In genomic region chr1:75560206-75560913, GRCm38 (mm10) we compare ENCODE assay signal across 12 mouse cellular contexts. TPM values are rescaled to one million over a fixed set of nuclear protein-coding genes. Genes with fewer than 3 reads are reported as not detected.
DNase-seq lines count a peak whose midpoint lies in the region; ATAC-seq and TF ChIP-seq lines count a peak whose summit lies in the region.
"Had no signal": no experiment of that assay in that cellular context is flagged by ENCODE, and none has a peak within 500 bp of the region (broad histone marks: within the 10 kb centered on the region; RNA-seq: fewer than 3 reads in every experiment).

No protein-coding gene starts in this region.

- no peak for ATAC-seq in forebrain, embryonic 12.5 days (ENCODE audit: low FRiP score)
- ATAC-seq in forebrain, embryonic 13.5 days: no peak; the same call in 1 of the 2 replicates
- ATAC-seq in kidney, embryonic 16.5 days (ENCODE audit: low FRiP score, low TSS enrichment): no peak
- ATAC-seq in forebrain, postnatal 0 days: no peak

- peaks cover 4% of the 10 kb centered on the region; the same call in 1 of the 2 replicates for H3K27me3 ChIP-seq in forebrain, embryonic 12.5 days
- H3K27me3 ChIP-seq in forebrain, embryonic 13.5 days: no peaks in the 10 kb centered on the region
- H3K27me3 ChIP-seq in kidney, embryonic 16.5 days (ENCODE audit: insufficient read depth, low read length): no peaks in the 10 kb centered on the region
- no peaks in the 10 kb centered on the region for H3K27me3 ChIP-seq in forebrain, postnatal 0 days (ENCODE audit: insufficient read depth, low read length)
- H3K27me3 ChIP-seq in myocyte (ENCODE audit: control insufficient read depth, insufficient read depth, insufficient read length): no peaks in the 10 kb centered on the region
- H3K27me3 ChIP-seq: embryonic facial prominence, embryonic 12.5 days; Patski had no signal

- no peak for TF ChIP-seq CTCF in forebrain, postnatal 0 days (IDR thresholded peaks at IDR 0.05; ENCODE audit: low read depth)

- no peak for TF ChIP-seq POLR2A in myocyte (IDR thresholded peaks at IDR 0.05; ENCODE audit: insufficient read length, low read depth)

- H3K9me3 ChIP-seq in forebrain, embryonic 12.5 days: no peaks in the 10 kb centered on the region
- H3K9me3 ChIP-seq in forebrain, embryonic 13.5 days (replicated peaks): no peaks in the 10 kb centered on the region; the same call in 1 of the 2 replicates
- peaks cover 5% of the 10 kb centered on the region; the same call in 1 of the 2 replicates for H3K9me3 ChIP-seq in kidney, embryonic 16.5 days (ENCODE audit: low read length)
- H3K9me3 ChIP-seq in forebrain, postnatal 0 days (ENCODE audit: low read length): no peaks in the 10 kb centered on the region
- H3K9me3 ChIP-seq: heart, embryonic 10.5 days; stomach, embryonic 15.5 days had no signal

- WGBS in forebrain, embryonic 12.5 days: 84% methylated on average over 12 of the region's 12 CpGs
- WGBS in forebrain, embryonic 13.5 days: 85% methylated on average over 12 of the region's 12 CpGs
- 79% methylated on average over 12 of the region's 12 CpGs for WGBS in kidney, embryonic 16.5 days
- WGBS in forebrain, postnatal 0 days: 83% methylated on average over 12 of the region's 12 CpGs

- no peak overlapping the region for H3K4me3 ChIP-seq in forebrain, embryonic 12.5 days (replicated peaks)
- H3K4me3 ChIP-seq in forebrain, embryonic 13.5 days: no peak overlapping the region
- H3K4me3 ChIP-seq in kidney, embryonic 16.5 days (ENCODE audit: low read length): no peak overlapping the region
- no peak overlapping the region for H3K4me3 ChIP-seq in forebrain, postnatal 0 days (ENCODE audit: low read depth, low read length)
- no peak overlapping the region for H3K4me3 ChIP-seq in myocyte
- H3K4me3 ChIP-seq: embryonic facial prominence, embryonic 12.5 days; heart, embryonic 10.5 days; stomach, embryonic 15.5 days had no signal

- DNase-seq in kidney, adult 11 months: no peak
- DNase-seq in forebrain, postnatal 0 days: peak; percentile 3
- DNase-seq in urinary bladder, adult 2 months (ENCODE audit: low spot score): no peak
- no peak for DNase-seq in lung, postnatal 14 days

- H3K79me2 ChIP-seq in myocyte (ENCODE audit: control insufficient read depth, insufficient read depth): no peaks in the 10 kb centered on the region

- H3ac ChIP-seq in myocyte (ENCODE audit: control insufficient read depth, insufficient read length): no peak overlapping the region

- no peak overlapping the region for H3K4me2 ChIP-seq in forebrain, embryonic 12.5 days
- no peak overlapping the region for H3K4me2 ChIP-seq in forebrain, embryonic 13.5 days
- no peak overlapping the region for H3K4me2 ChIP-seq in kidney, embryonic 16.5 days (replicated peaks; ENCODE audit: low read depth, low read length)
- H3K4me2 ChIP-seq in forebrain, postnatal 0 days (ENCODE audit: low read depth): no peak overlapping the region
- H3K4me2 ChIP-seq in myocyte (ENCODE audit: low read depth): peak overlapping the region; percentile 65

- peaks cover 18% of the 10 kb centered on the region for H3K36me3 ChIP-seq in forebrain, embryonic 12.5 days (replicated peaks)
- H3K36me3 ChIP-seq in forebrain, embryonic 13.5 days (ENCODE audit: poor library complexity, severe bottlenecking): peaks cover 27% of the 10 kb centered on the region
- 0 out of 2 replicates have a peak, but pooled peaks cover 2% of the 10 kb centered on the region for H3K36me3 ChIP-seq in kidney, embryonic 16.5 days (ENCODE audit: insufficient read depth, low read length)
- H3K36me3 ChIP-seq in forebrain, postnatal 0 days (ENCODE audit: insufficient read depth): peaks cover 26% of the 10 kb centered on the region; the same call in 1 of the 2 replicates
- H3K36me3 ChIP-seq in myocyte (ENCODE audit: control insufficient read depth, insufficient read depth): no peaks in the 10 kb centered on the region

- peak overlapping the region; percentile 38; the same call in 1 of the 2 replicates for H3K9ac ChIP-seq in forebrain, embryonic 12.5 days
- H3K9ac ChIP-seq in forebrain, embryonic 13.5 days: no peak overlapping the region
- 0 out of 2 replicates have a peak overlapping the region, but pooled peaks have one; percentile 56 for H3K9ac ChIP-seq in kidney, embryonic 16.5 days (replicated peaks; ENCODE audit: low read length)
- H3K9ac ChIP-seq in forebrain, postnatal 0 days: no peak overlapping the region
- H3K9ac ChIP-seq: embryonic facial prominence, embryonic 12.5 days; stomach, embryonic 15.5 days had no signal

- H3K27ac ChIP-seq in forebrain, embryonic 12.5 days: no peak overlapping the region; the same call in 1 of the 2 replicates
- no peak overlapping the region for H3K27ac ChIP-seq in forebrain, embryonic 13.5 days
- no peak overlapping the region for H3K27ac ChIP-seq in kidney, embryonic 16.5 days (ENCODE audit: low read length)
- H3K27ac ChIP-seq in forebrain, postnatal 0 days (ENCODE audit: low read depth, low read length): no peak overlapping the region
- H3K27ac ChIP-seq: embryonic facial prominence, embryonic 12.5 days; stomach, embryonic 15.5 days had no signal

- H3K4me1 ChIP-seq in forebrain, embryonic 12.5 days: peaks cover 16% of the 10 kb centered on the region
- peaks cover 21% of the 10 kb centered on the region for H3K4me1 ChIP-seq in forebrain, embryonic 13.5 days
- peaks cover 12% of the 10 kb centered on the region for H3K4me1 ChIP-seq in kidney, embryonic 16.5 days (ENCODE audit: insufficient read depth, low read length)
- H3K4me1 ChIP-seq in forebrain, postnatal 0 days (ENCODE audit: insufficient read depth): peaks cover 9% of the 10 kb centered on the region

TF ChIP-seq in myocyte, 11 proteins besides CTCF, POLR2A, EP300 and RAD21:
- TF ChIP-seq REST (IDR thresholded peaks at IDR 0.05; ENCODE audit: insufficient read depth, insufficient read length): no peak
- no peak for TF ChIP-seq TCF3 (IDR thresholded peaks at IDR 0.05; ENCODE audit: insufficient read length, low read depth)
- peak; percentile 58 for TF ChIP-seq POLR2AphosphoS2 (IDR thresholded peaks at IDR 0.05; ENCODE audit: insufficient read length, low read depth)
- TF ChIP-seq MYOG (IDR thresholded peaks at IDR 0.05; ENCODE audit: control insufficient read depth in 1 of 3, insufficient read depth in 1 of 3, insufficient read length in 2 of 3, low read depth in 2 of 3): no peak
- TF ChIP-seq CEBPB (IDR thresholded peaks at IDR 0.05; ENCODE audit: insufficient read depth, poor library complexity, severe bottlenecking): no peak
- no peak for TF ChIP-seq TCF12 (IDR thresholded peaks at IDR 0.05; ENCODE audit: insufficient read depth, poor library complexity, severe bottlenecking)
TF ChIP-seq in myocyte: peak in this region for 1.

RNA-seq across cellular contexts. Expression of gene Slc4a3, which starts 14.3 kb away (rescaled TPM):
- polyA plus RNA-seq in forebrain, embryonic 12.5 days (2016; fragmentation: Nextera tagmentation; extraction: Ambion mirVana): 22.4 and 29.4 TPM in 2 replicates
- 20.9 and 25.3 TPM in 2 replicates for polyA plus RNA-seq in forebrain, embryonic 13.5 days (2015; fragmentation: Nextera tagmentation; extraction: Ambion mirVana)
- 24.5 and 24.9 TPM in 2 replicates for polyA plus RNA-seq in kidney, embryonic 16.5 days (2015; fragmentation: Nextera tagmentation; extraction: Ambion mirVana)
- 101 and 120 TPM in 2 replicates for total RNA-seq in forebrain, postnatal 0 days (2014; rRNA removed)
- 56.0 and 73.0 TPM in 2 replicates for polyA plus RNA-seq in forebrain, postnatal 0 days (2015; fragmentation: Nextera tagmentation; extraction: Ambion mirVana)
- polyA plus RNA-seq in myocyte (2012; fragmentation: generic; extraction: Trizol): 48.6 TPM
- polyA plus RNA-seq in urinary bladder, adult 2 months (2012; rRNA removed): 31.5 and 33.4 TPM in 2 replicates

RNA-seq across cellular contexts. Expression of gene Stk11ip, which starts 39.0 kb away (rescaled TPM):
- polyA plus RNA-seq in forebrain, embryonic 12.5 days (2016; fragmentation: Nextera tagmentation; extraction: Ambion mirVana): 24.4 and 27.8 TPM in 2 replicates
- 16.3 and 19.4 TPM in 2 replicates for polyA plus RNA-seq in forebrain, embryonic 13.5 days (2015; fragmentation: Nextera tagmentation; extraction: Ambion mirVana)
- polyA plus RNA-seq in kidney, embryonic 16.5 days (2015; fragmentation: Nextera tagmentation; extraction: Ambion mirVana): 28.8 and 30.6 TPM in 2 replicates
- 25.8 and 34.7 TPM in 2 replicates for total RNA-seq in forebrain, postnatal 0 days (2014; rRNA removed)
- polyA plus RNA-seq in forebrain, postnatal 0 days (2015; fragmentation: Nextera tagmentation; extraction: Ambion mirVana): 12.1 and 14.3 TPM in 2 replicates
- polyA plus RNA-seq in myocyte (2012; fragmentation: generic; extraction: Trizol): 33.3 TPM
- polyA plus RNA-seq in urinary bladder, adult 2 months (2012; rRNA removed): 19.0 and 19.7 TPM in 2 replicates

RNA-seq across cellular contexts. Expression of gene Inha, which starts 53.5 kb away (rescaled TPM):
- polyA plus RNA-seq in forebrain, embryonic 12.5 days (2016; fragmentation: Nextera tagmentation; extraction: Ambion mirVana): 5.9 and 6.6 TPM in 2 replicates
- polyA plus RNA-seq in forebrain, embryonic 13.5 days (2015; fragmentation: Nextera tagmentation; extraction: Ambion mirVana): 5.8 and 8.0 TPM in 2 replicates
- polyA plus RNA-seq in kidney, embryonic 16.5 days (2015; fragmentation: Nextera tagmentation; extraction: Ambion mirVana): 7.8 and 10.7 TPM in 2 replicates
- 24.5 and 26.6 TPM in 2 replicates for total RNA-seq in forebrain, postnatal 0 days (2014; rRNA removed)
- 19.6 and 24.8 TPM in 2 replicates for polyA plus RNA-seq in forebrain, postnatal 0 days (2015; fragmentation: Nextera tagmentation; extraction: Ambion mirVana)
- 4.7 TPM for polyA plus RNA-seq in myocyte (2012; fragmentation: generic; extraction: Trizol)
- polyA plus RNA-seq in urinary bladder, adult 2 months (2012; rRNA removed): 19.6 and 23.9 TPM in 2 replicates

RNA-seq across cellular contexts. Expression of gene Obsl1, which starts 54.1 kb away (rescaled TPM):
- 31.8 and 36.8 TPM in 2 replicates for polyA plus RNA-seq in forebrain, embryonic 12.5 days (2016; fragmentation: Nextera tagmentation; extraction: Ambion mirVana)
- 15.5 and 17.2 TPM in 2 replicates for polyA plus RNA-seq in forebrain, embryonic 13.5 days (2015; fragmentation: Nextera tagmentation; extraction: Ambion mirVana)
- 55.7 and 60.9 TPM in 2 replicates for polyA plus RNA-seq in kidney, embryonic 16.5 days (2015; fragmentation: Nextera tagmentation; extraction: Ambion mirVana)
- 28.4 and 43.7 TPM in 2 replicates for total RNA-seq in forebrain, postnatal 0 days (2014; rRNA removed)
- polyA plus RNA-seq in forebrain, postnatal 0 days (2015; fragmentation: Nextera tagmentation; extraction: Ambion mirVana): 18.7 and 22.9 TPM in 2 replicates
- 148 TPM for polyA plus RNA-seq in myocyte (2012; fragmentation: generic; extraction: Trizol)
- polyA plus RNA-seq in urinary bladder, adult 2 months (2012; rRNA removed): 30.0 and 30.7 TPM in 2 replicates

Comparison
In these comparisons a context has a peak if more than half of its experiments do, and no peak if none do; other contexts are left out.
1. H3K9ac ChIP-seq: peak in forebrain, embryonic 12.5 days (single experiment) and kidney, embryonic 16.5 days (single experiment); none in forebrain, embryonic 13.5 days (single experiment) and forebrain, postnatal 0 days (single experiment).